Mouse (Mus musculus): ENCODE measurements around the gene Camk1g. TPM values are rescaled to one million over a fixed set of nuclear protein-coding genes. Genes with fewer than 3 reads are reported as not detected.

Camk1g gene
- polyA plus RNA-seq, 1 experiment from 2014 or later = 44.2 TPM

GRCm38 (mm10) chr1:193320398-193320797, 49.7 kb downstream of the Camk1g start:
- H3K4me1 ChIP-seq (ENCODE audit: control insufficient read depth, insufficient read depth, low read depth, low read length) = peaks cover under 1% of the 10 kb centered on the region; the same call in 1 of the 2 replicates
- no peak overlapping the region for H3K27ac ChIP-seq (ENCODE audit: low read depth, low read length)
- H3K4me3 ChIP-seq (ENCODE audit: low read length) = no peak overlapping the region
- WGBS = 92% methylated on average over 8 of the region's 8 CpGs
- no peaks in the 10 kb centered on the region for H3K36me3 ChIP-seq (ENCODE audit: control insufficient read depth, insufficient read depth, low read length)
- ATAC-seq = no peak
- no peak overlapping the region for H3K9ac ChIP-seq (ENCODE audit: low read depth, low read length)
- H3K4me2 ChIP-seq (ENCODE audit: low read length) = no peak overlapping the region
- H3K27me3 ChIP-seq (replicated peaks; ENCODE audit: control insufficient read depth, insufficient read depth, low read length) = no peaks in the 10 kb centered on the region
- H3K9me3 ChIP-seq (ENCODE audit: control insufficient read depth, low read length) = no peaks in the 10 kb centered on the region

GRCm38 (mm10) chr1:193319721-193320120, 50.4 kb downstream of the Camk1g start:
- Histone ChIP-seq H3K4me3 (ENCODE audit: low read length) (no peak overlapping the region), H3K36me3 (ENCODE audit: control insufficient read depth, insufficient read depth, low read length) (no peaks in the 10 kb centered on the region), H3K27ac (ENCODE audit: low read depth, low read length) (no peak overlapping the region), H3K4me1 (ENCODE audit: control insufficient read depth, insufficient read depth, low read depth, low read length) (peaks cover 2% of the 10 kb centered on the region; the same call in 1 of the 2 replicates), H3K9ac (ENCODE audit: low read depth, low read length) (no peak overlapping the region), H3K4me2 (ENCODE audit: low read length) (no peak overlapping the region), H3K9me3 (ENCODE audit: control insufficient read depth, low read length) (no peaks in the 10 kb centered on the region), H3K27me3 (replicated peaks; ENCODE audit: control insufficient read depth, insufficient read depth, low read length) (no peaks in the 10 kb centered on the region)
- no peak for ATAC-seq
- 44% methylated on average over 3 of the region's 3 CpGs for WGBS

- H3K4me3 ChIP-seq (ENCODE audit: low read length) = no peak overlapping the region
- H3K27me3 ChIP-seq (replicated peaks; ENCODE audit: control insufficient read depth, insufficient read depth, low read length) = no peaks in the 10 kb centered on the region
- no peak overlapping the region for H3K4me2 ChIP-seq (ENCODE audit: low read length)
- no peaks in the 10 kb centered on the region for H3K36me3 ChIP-seq (ENCODE audit: control insufficient read depth, insufficient read depth, low read length)
- ATAC-seq = peak; percentile 91
- peaks cover 2% of the 10 kb centered on the region; the same call in 1 of the 2 replicates for H3K4me1 ChIP-seq (ENCODE audit: control insufficient read depth, insufficient read depth, low read depth, low read length)
- peak overlapping the region; percentile 13; the same call in 1 of the 2 replicates for H3K27ac ChIP-seq (ENCODE audit: low read depth, low read length)
- WGBS = 32% methylated on average over 6 of the region's 6 CpGs
- peak overlapping the region; percentile 15; the same call in 1 of the 2 replicates for H3K9ac ChIP-seq (ENCODE audit: low read depth, low read length)
- no peaks in the 10 kb centered on the region for H3K9me3 ChIP-seq (ENCODE audit: control insufficient read depth, low read length)
Measured at GRCm38 (mm10) chr1:193317159-193317559, 52.9 kb downstream of the Camk1g start.

GRCm38 (mm10) chr1:193316358-193316750, 53.7 kb downstream of the Camk1g start:
- H3K27me3 ChIP-seq (replicated peaks; ENCODE audit: control insufficient read depth, insufficient read depth, low read length) = no peaks in the 10 kb centered on the region
- no peaks in the 10 kb centered on the region for H3K9me3 ChIP-seq (ENCODE audit: control insufficient read depth, low read length)
- no peak overlapping the region for H3K4me3 ChIP-seq (ENCODE audit: low read length)
- H3K9ac ChIP-seq (ENCODE audit: low read depth, low read length) = no peak overlapping the region
- 69% methylated on average over 9 of the region's 9 CpGs for WGBS
- ATAC-seq = no peak
- H3K36me3 ChIP-seq (ENCODE audit: control insufficient read depth, insufficient read depth, low read length) = no peaks in the 10 kb centered on the region
- H3K27ac ChIP-seq (ENCODE audit: low read depth, low read length) = no peak overlapping the region
- peaks cover 2% of the 10 kb centered on the region; the same call in 1 of the 2 replicates for H3K4me1 ChIP-seq (ENCODE audit: control insufficient read depth, insufficient read depth, low read depth, low read length)
- H3K4me2 ChIP-seq (ENCODE audit: low read length) = no peak overlapping the region

DNA sequence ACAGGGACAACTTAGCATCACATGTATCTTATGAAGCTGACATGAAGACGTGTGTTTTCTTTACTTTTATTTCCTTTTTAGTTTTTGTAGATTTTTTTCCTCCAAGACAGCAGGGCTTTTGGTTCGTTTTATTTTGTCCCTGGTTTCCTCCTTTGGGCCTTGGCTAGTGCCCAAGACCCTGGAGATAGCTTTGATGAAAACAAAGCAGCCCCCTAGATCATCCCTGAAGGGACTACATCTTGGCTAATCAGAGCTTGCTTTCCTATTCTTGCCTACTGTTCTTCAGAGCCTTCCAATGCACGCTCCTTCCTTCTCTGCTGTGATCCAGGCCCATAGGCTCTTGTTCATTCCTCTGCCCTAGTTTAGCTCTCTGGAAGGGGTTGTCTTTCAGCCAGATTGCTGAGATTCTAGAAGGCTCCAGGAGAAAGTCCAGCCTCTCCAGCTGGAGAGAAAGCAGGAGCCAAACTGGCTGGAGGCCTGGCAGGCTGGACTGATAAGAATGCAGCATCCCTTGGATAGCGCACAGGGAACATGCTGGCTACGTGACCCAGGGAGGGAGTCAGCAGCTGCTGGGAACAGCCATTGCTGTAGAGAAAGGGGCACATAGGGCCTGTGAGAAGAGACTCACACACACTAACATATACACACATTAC, 54.3 kb downstream of the Camk1g start:
- peak; percentile 38; the same call in 1 of the 2 replicates for ATAC-seq
- 62% methylated on average over 5 of the region's 5 CpGs for WGBS
- H3K9me3 ChIP-seq (ENCODE audit: control insufficient read depth, low read length) = no peaks in the 10 kb centered on the region
- H3K27me3 ChIP-seq (replicated peaks; ENCODE audit: control insufficient read depth, insufficient read depth, low read length) = no peaks in the 10 kb centered on the region
- no peak overlapping the region for H3K27ac ChIP-seq (ENCODE audit: low read depth, low read length)
- no peak overlapping the region for H3K9ac ChIP-seq (ENCODE audit: low read depth, low read length)
- H3K4me2 ChIP-seq (ENCODE audit: low read length) = no peak overlapping the region
- peaks cover 2% of the 10 kb centered on the region; the same call in 1 of the 2 replicates for H3K4me1 ChIP-seq (ENCODE audit: control insufficient read depth, insufficient read depth, low read depth, low read length)
- H3K36me3 ChIP-seq (ENCODE audit: control insufficient read depth, insufficient read depth, low read length) = no peaks in the 10 kb centered on the region
- H3K4me3 ChIP-seq (ENCODE audit: low read length) = no peak overlapping the region

DNA sequence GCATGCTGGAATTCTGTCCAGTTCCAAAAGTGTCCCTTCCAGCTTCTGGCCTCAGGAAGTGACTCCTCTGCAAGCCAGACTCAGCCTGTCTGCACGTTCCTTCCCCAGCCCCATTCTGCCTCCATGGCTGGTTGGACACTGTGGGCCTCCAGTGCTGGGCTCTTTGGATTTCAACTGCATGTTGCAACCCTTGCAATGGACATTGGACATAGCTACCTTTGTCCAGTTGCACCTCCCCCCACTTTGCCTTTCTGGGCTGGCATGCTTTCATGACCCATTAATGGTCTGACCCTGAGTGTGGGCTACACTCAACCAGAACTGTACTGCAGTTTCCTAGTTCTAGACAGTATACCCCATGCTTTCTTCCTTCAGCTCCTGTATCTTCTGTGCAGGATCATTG, 58.5 kb downstream of the Camk1g start:
- Histone ChIP-seq H3K9me3 (ENCODE audit: control insufficient read depth, low read length) (no peaks in the 10 kb centered on the region), H3K4me3 (ENCODE audit: low read length) (no peak overlapping the region), H3K36me3 (ENCODE audit: control insufficient read depth, insufficient read depth, low read length) (no peaks in the 10 kb centered on the region), H3K4me1 (ENCODE audit: control insufficient read depth, insufficient read depth, low read depth, low read length) (peaks cover 2% of the 10 kb centered on the region; the same call in 1 of the 2 replicates), H3K9ac (ENCODE audit: low read depth, low read length) (no peak overlapping the region), H3K27me3 (replicated peaks; ENCODE audit: control insufficient read depth, insufficient read depth, low read length) (no peaks in the 10 kb centered on the region), H3K27ac (ENCODE audit: low read depth, low read length) (no peak overlapping the region), H3K4me2 (ENCODE audit: low read length) (no peak overlapping the region)
- 88% methylated on average over 1 of the region's 1 CpGs for WGBS
- ATAC-seq = no peak

- no peak for ATAC-seq
- WGBS = 85% methylated on average over 3 of the region's 3 CpGs
- Histone ChIP-seq H3K27me3 (replicated peaks; ENCODE audit: control insufficient read depth, insufficient read depth, low read length) (no peaks in the 10 kb centered on the region), H3K9me3 (ENCODE audit: control insufficient read depth, low read length) (no peaks in the 10 kb centered on the region), H3K9ac (ENCODE audit: low read depth, low read length) (no peak overlapping the region), H3K27ac (ENCODE audit: low read depth, low read length) (no peak overlapping the region), H3K36me3 (ENCODE audit: control insufficient read depth, insufficient read depth, low read length) (no peaks in the 10 kb centered on the region), H3K4me3 (ENCODE audit: low read length) (no peak overlapping the region), H3K4me2 (ENCODE audit: low read length) (no peak overlapping the region), H3K4me1 (ENCODE audit: control insufficient read depth, insufficient read depth, low read depth, low read length) (peaks cover 2% of the 10 kb centered on the region; the same call in 1 of the 2 replicates)
Measured at GRCm38 (mm10) chr1:193310519-193311085, 59.5 kb downstream of the Camk1g start.

- no peak overlapping the region for H3K27ac ChIP-seq (ENCODE audit: low read depth, low read length)
- no peak overlapping the region for H3K4me3 ChIP-seq (ENCODE audit: low read length)
- no peaks in the 10 kb centered on the region for H3K27me3 ChIP-seq (replicated peaks; ENCODE audit: control insufficient read depth, insufficient read depth, low read length)
- no peak for ATAC-seq
- H3K4me2 ChIP-seq (ENCODE audit: low read length) = no peak overlapping the region
- H3K9ac ChIP-seq (ENCODE audit: low read depth, low read length) = no peak overlapping the region
- H3K36me3 ChIP-seq (ENCODE audit: control insufficient read depth, insufficient read depth, low read length) = no peaks in the 10 kb centered on the region
- H3K4me1 ChIP-seq (ENCODE audit: control insufficient read depth, insufficient read depth, low read depth, low read length) = no peaks in the 10 kb centered on the region
- H3K9me3 ChIP-seq (ENCODE audit: control insufficient read depth, low read length) = no peaks in the 10 kb centered on the region
- 72% methylated on average over 1 of the region's 1 CpGs for WGBS
Measured at GRCm38 (mm10) chr1:193309785-193310518, 60.1 kb downstream of the Camk1g start.

DNA sequence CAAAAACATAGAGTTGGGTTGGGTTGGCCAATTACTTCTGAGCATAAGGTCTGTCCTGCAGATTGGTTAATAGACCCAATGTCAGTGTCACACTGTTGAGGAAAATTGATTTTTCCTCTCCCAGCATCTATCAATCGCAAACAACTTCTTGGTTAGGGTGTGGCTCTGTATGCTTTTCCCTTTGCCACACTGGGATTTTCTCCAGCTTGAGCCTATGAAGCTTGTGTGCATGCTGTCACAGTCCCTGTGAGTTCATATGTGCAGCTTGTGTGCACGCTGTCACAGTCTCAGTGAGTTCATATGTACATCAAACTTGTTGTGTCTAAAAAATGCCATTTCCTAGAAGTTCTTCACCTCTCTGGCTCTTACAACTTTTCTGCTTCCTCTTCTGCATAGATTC, 63.3 kb downstream of the Camk1g start:
- no peak for ATAC-seq
- Histone ChIP-seq H3K27ac (ENCODE audit: low read depth, low read length) (no peak overlapping the region), H3K9ac (ENCODE audit: low read depth, low read length) (no peak overlapping the region), H3K4me3 (ENCODE audit: low read length) (no peak overlapping the region), H3K4me1 (ENCODE audit: control insufficient read depth, insufficient read depth, low read depth, low read length) (no peaks in the 10 kb centered on the region), H3K9me3 (ENCODE audit: control insufficient read depth, low read length) (no peaks in the 10 kb centered on the region), H3K27me3 (replicated peaks; ENCODE audit: control insufficient read depth, insufficient read depth, low read length) (no peaks in the 10 kb centered on the region), H3K36me3 (ENCODE audit: control insufficient read depth, insufficient read depth, low read length) (no peaks in the 10 kb centered on the region), H3K4me2 (ENCODE audit: low read length) (no peak overlapping the region)
- 100% methylated on average over 2 of the region's 2 CpGs for WGBS

Measured in hindbrain, embryonic 16.5 days (tissue).